In genomic region chr7:89326761-89327160, GRCm38 (mm10) we compare ENCODE assay signal across 21 mouse cellular contexts.
DNase-seq lines count a peak whose midpoint lies in the region; ATAC-seq and TF ChIP-seq lines count a peak whose summit lies in the region.
"Had no signal": no experiment of that assay in that cellular context is flagged by ENCODE, and none has a peak within 500 bp of the region (broad histone marks: within the 10 kb centered on the region; RNA-seq: fewer than 3 reads in every experiment).

No protein-coding gene starts in this region.

- H3K4me2 ChIP-seq in heart, embryonic 11.5 days: no peak overlapping the region
- no peak overlapping the region for H3K4me2 ChIP-seq in liver, embryonic 13.5 days
- H3K4me2 ChIP-seq in midbrain, embryonic 15.5 days: no peak overlapping the region
- H3K4me2 ChIP-seq: forebrain, embryonic 13.5 days; hindbrain, embryonic 12.5 days; lung, embryonic 14.5 days; midbrain, embryonic 13.5 days; neural tube, embryonic 15.5 days had no signal

- no peak overlapping the region for H3K27ac ChIP-seq in heart, embryonic 11.5 days (ENCODE audit: low read depth, low read length)
- no peak overlapping the region for H3K27ac ChIP-seq in liver, embryonic 13.5 days
- H3K27ac ChIP-seq in midbrain, embryonic 15.5 days: no peak overlapping the region
- H3K27ac ChIP-seq: forebrain, embryonic 13.5 days; hindbrain, embryonic 12.5 days; limb, embryonic 10.5 days; midbrain, embryonic 13.5 days; neural tube, embryonic 15.5 days had no signal

- no peaks in the 10 kb centered on the region for H3K9me3 ChIP-seq in heart, embryonic 11.5 days (replicated peaks; ENCODE audit: control insufficient read depth, low read length)
- H3K9me3 ChIP-seq in liver, embryonic 13.5 days (replicated peaks): no peaks in the 10 kb centered on the region
- H3K9me3 ChIP-seq in midbrain, embryonic 15.5 days: no peaks in the 10 kb centered on the region
- H3K9me3 ChIP-seq: forebrain, embryonic 13.5 days; hindbrain, embryonic 12.5 days; limb, embryonic 10.5 days; midbrain, embryonic 13.5 days; neural tube, embryonic 15.5 days had no signal

- no peaks in the 10 kb centered on the region; the same call in 1 of the 2 replicates for H3K36me3 ChIP-seq in heart, embryonic 11.5 days (ENCODE audit: control insufficient read depth, insufficient read depth, low read length)
- peaks cover 3% of the 10 kb centered on the region; the same call in 1 of the 2 replicates for H3K36me3 ChIP-seq in liver, embryonic 13.5 days
- no peaks in the 10 kb centered on the region for H3K36me3 ChIP-seq in midbrain, embryonic 15.5 days (replicated peaks)
- H3K36me3 ChIP-seq: hindbrain, embryonic 12.5 days; neural tube, embryonic 15.5 days had no signal

- no peaks in the 10 kb centered on the region for H3K27me3 ChIP-seq in heart, embryonic 11.5 days (ENCODE audit: control insufficient read depth, insufficient read depth, low read length)
- H3K27me3 ChIP-seq in liver, embryonic 13.5 days: no peaks in the 10 kb centered on the region
- H3K27me3 ChIP-seq in midbrain, embryonic 15.5 days (replicated peaks): no peaks in the 10 kb centered on the region
- H3K27me3 ChIP-seq: forebrain, embryonic 13.5 days; hindbrain, embryonic 12.5 days; midbrain, embryonic 13.5 days; neural tube, embryonic 15.5 days had no signal

- peaks cover 9% of the 10 kb centered on the region for H3K4me1 ChIP-seq in heart, embryonic 11.5 days (ENCODE audit: control insufficient read depth, insufficient read depth, low read length)
- H3K4me1 ChIP-seq in lung, adult 2 months (ENCODE audit: control insufficient read depth, insufficient read depth, low read length): peaks cover 4% of the 10 kb centered on the region
- H3K4me1 ChIP-seq in liver, embryonic 13.5 days (replicated peaks): peaks cover 13% of the 10 kb centered on the region
- H3K4me1 ChIP-seq in midbrain, embryonic 15.5 days: no peaks in the 10 kb centered on the region
- H3K4me1 ChIP-seq: forebrain, embryonic 13.5 days; hindbrain, embryonic 12.5 days; limb, embryonic 10.5 days; midbrain, embryonic 13.5 days; neural tube, embryonic 15.5 days had no signal

- no peak for TF ChIP-seq CTCF in lung, adult 2 months (IDR thresholded peaks at IDR 0.05; ENCODE audit: insufficient read depth, low read length)

- peak; percentile 9 for DNase-seq in heart, adult 8-10 months (ENCODE audit: low spot score)
- DNase-seq in lung, postnatal 36 days: peak; percentile 29
- no peak for DNase-seq in lung, adult 2 months
- no peak for DNase-seq in liver, embryonic 13.5 days
- peak; percentile 47 for DNase-seq in yolk sac, embryonic 10.5 days (ENCODE audit: low spot score)
- no peak for DNase-seq in embryo, embryonic 11 days
- DNase-seq: adrenal gland, postnatal 25 days; cerebellum, adult 18-20 months; gastrocnemius, postnatal 10 days; heart, postnatal 14 days; lung, embryonic 14.5 days; spleen, adult 18-20 months; thymus, postnatal 4 days had no signal

- no peak for ATAC-seq in heart, embryonic 11.5 days (replicated peaks; ENCODE audit: insufficient number of reproducible peaks, low FRiP score, low TSS enrichment)
- peak; percentile 41; the same call in 1 of the 2 replicates for ATAC-seq in liver, embryonic 13.5 days (ENCODE audit: low read depth)
- no peak for ATAC-seq in midbrain, embryonic 15.5 days (replicated peaks)
- ATAC-seq: forebrain, embryonic 13.5 days; midbrain, embryonic 13.5 days had no signal

- no peak overlapping the region for H3K9ac ChIP-seq in heart, embryonic 11.5 days (ENCODE audit: low read depth, low read length)
- no peak overlapping the region for H3K9ac ChIP-seq in liver, embryonic 13.5 days
- H3K9ac ChIP-seq in midbrain, embryonic 15.5 days: no peak overlapping the region
- H3K9ac ChIP-seq: forebrain, embryonic 13.5 days; hindbrain, embryonic 12.5 days; lung, embryonic 14.5 days; midbrain, embryonic 13.5 days; neural tube, embryonic 15.5 days had no signal

- no peak for TF ChIP-seq POLR2A in lung, adult 2 months (IDR thresholded peaks at IDR 0.05; ENCODE audit: borderline replicate concordance, extremely low read depth, low read depth, low read length)

- H3K4me3 ChIP-seq in heart, embryonic 11.5 days (ENCODE audit: low read depth, low read length): no peak overlapping the region
- no peak overlapping the region for H3K4me3 ChIP-seq in lung, adult 2 months (replicated peaks; ENCODE audit: extremely low read depth, low read depth, low read length)
- H3K4me3 ChIP-seq in liver, embryonic 13.5 days (replicated peaks): no peak overlapping the region
- no peak overlapping the region for H3K4me3 ChIP-seq in midbrain, embryonic 15.5 days
- H3K4me3 ChIP-seq: forebrain, embryonic 13.5 days; hindbrain, embryonic 12.5 days; limb, embryonic 10.5 days; midbrain, embryonic 13.5 days; myocyte; neural tube, embryonic 15.5 days had no signal

- WGBS in heart, embryonic 11.5 days (ENCODE audit: insufficient replicate concordance): 27% methylated on average over 4 of the region's 4 CpGs
- 45% methylated on average over 4 of the region's 4 CpGs for WGBS in lung, adult 2 months
- WGBS in liver, embryonic 13.5 days (ENCODE audit: insufficient replicate concordance): 34% methylated on average over 4 of the region's 4 CpGs
- WGBS in midbrain, embryonic 15.5 days: 83% methylated on average over 4 of the region's 4 CpGs

Comparison
In these comparisons a context has a peak if more than half of its experiments do, and no peak if none do; other contexts are left out.
1. DNase-seq: peak in heart, adult 8-10 months (single experiment), lung, postnatal 36 days (single experiment) and yolk sac, embryonic 10.5 days (single experiment); none in lung, adult 2 months (single experiment), liver, embryonic 13.5 days (single experiment) and embryo, embryonic 11 days (single experiment).